Mouse (Mus musculus): ENCODE measurements around the gene Slc38a6. TPM values are rescaled to one million over a fixed set of nuclear protein-coding genes. Genes with fewer than 3 reads are reported as not detected.

The Slc38a6 gene
- polyA plus RNA-seq, 1 experiment from 2014 or later, result 4.5 TPM

DNA sequence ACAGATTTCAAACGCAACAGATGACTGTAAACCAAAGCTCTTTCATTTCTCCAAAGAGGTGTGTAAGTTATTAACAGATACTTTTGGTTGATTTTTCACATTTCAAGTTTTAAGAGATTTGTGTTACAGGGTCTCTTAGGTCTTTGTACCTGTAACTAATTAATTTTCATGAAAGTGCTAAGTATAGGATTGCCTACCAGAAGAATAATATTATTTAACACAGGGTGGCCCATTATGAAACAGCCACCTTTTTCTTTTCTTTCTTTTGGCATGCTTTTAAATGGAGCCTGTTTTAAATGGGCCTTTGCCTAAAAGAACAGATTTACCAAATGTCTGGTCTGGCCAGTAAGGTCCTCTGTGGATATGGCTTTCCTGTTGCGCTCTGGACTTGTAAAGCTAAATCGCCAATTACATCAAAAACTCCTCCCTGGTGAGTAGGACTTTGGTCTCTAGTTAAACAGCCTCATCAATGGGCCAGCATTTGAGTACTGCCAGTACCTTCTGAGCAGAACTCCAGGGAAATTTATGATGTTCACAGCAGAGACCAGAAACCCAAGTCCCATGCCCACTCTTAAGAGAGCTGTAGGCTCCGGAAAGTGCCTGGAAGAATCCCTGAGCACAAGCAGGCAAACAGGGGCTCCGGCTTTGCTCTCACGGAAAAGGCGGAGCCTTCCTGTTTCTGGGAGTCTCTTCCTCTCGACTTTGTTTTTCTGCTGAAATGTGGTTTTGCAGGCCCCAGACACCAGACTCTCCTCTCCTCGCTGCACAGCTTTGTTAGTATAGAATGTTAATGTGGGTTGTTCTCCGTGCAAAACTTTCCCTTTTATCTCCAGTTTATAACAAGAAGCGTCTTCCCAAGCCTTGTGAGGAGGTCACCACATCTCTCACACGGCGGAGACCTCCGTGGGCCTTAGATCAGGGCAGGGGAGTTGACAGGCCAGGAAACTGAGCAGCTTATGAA lies 55.4 kb downstream of the Slc38a6 start:
- peak overlapping the region; percentile 79 for H3K27ac ChIP-seq (ENCODE audit: poor library complexity, severe bottlenecking)
- WGBS, result 52% methylated on average over 14 of the region's 14 CpGs
- no peak overlapping the region for H3K9ac ChIP-seq

DNA sequence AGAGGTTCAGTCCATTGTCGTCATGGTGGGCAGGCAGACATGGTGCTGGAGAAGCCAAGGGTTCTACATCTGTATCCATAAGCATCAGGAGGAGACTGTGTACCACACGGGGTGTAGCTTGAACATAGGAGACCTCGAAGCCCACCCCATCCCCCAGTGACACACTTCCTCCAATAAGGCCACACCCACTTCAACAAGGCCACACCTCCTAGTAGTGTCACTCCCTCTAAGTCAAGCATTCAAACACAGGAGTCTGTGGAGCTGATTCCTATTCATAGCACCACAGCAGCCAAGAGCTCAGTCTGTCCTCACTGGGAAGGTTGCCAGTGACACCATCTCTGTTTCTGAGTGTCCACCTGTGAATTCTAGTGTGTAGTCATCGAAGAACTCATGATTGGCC lies 57.7 kb downstream of the Slc38a6 start:
- Histone ChIP-seq H3K9ac (no peak overlapping the region), H3K9me3 (replicated peaks) (no peaks in the 10 kb centered on the region; the same call in 1 of the 2 replicates), H3K27me3 (replicated peaks) (no peaks in the 10 kb centered on the region), H3K4me2 (no peak overlapping the region), H3K4me3 (no peak overlapping the region), H3K36me3 (peaks cover 7% of the 10 kb centered on the region), H3K27ac (ENCODE audit: poor library complexity, severe bottlenecking) (no peak overlapping the region), H3K4me1 (replicated peaks) (peaks cover 11% of the 10 kb centered on the region; the same call in 1 of the 2 replicates)
- WGBS, result 90% methylated on average over 4 of the region's 4 CpGs
- no peak for ATAC-seq (ENCODE audit: insufficient number of reproducible peaks, low FRiP score)

More for the DNA sequence above, 55.4 kb downstream of the Slc38a6 start:
- Histone ChIP-seq H3K4me1 (replicated peaks) (peaks cover 11% of the 10 kb centered on the region; the same call in 1 of the 2 replicates), H3K27me3 (replicated peaks) (no peaks in the 10 kb centered on the region), H3K9me3 (replicated peaks) (no peaks in the 10 kb centered on the region; the same call in 1 of the 2 replicates), H3K4me2 (no peak overlapping the region), H3K36me3 (peaks cover 7% of the 10 kb centered on the region), H3K4me3 (no peak overlapping the region)
- ATAC-seq (ENCODE audit: insufficient number of reproducible peaks, low FRiP score), result no peak; the same call in 1 of the 2 replicates

DNA sequence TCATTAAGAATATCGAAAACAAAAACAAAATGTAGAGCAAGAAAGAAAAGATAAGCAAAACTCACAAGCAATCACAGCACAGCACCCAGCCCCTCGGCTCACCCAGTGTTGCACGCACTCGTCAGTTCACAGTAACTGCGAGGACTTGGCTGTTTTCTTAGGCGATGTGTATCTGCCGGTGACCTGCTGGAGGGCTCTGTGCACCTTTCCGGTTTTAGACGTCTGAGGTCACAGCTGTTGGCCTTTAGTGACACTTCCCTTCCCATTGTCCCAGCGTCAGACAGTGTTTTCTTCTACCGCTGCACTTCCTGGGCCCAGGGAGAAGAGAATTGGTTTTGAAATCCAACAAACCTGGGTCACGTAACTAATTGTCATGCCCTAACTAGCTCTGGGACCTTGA lies 58.6 kb downstream of the Slc38a6 start:
- Histone ChIP-seq H3K27ac (ENCODE audit: poor library complexity, severe bottlenecking) (no peak overlapping the region), H3K9me3 (replicated peaks) (no peaks in the 10 kb centered on the region; the same call in 1 of the 2 replicates), H3K36me3 (peaks cover 7% of the 10 kb centered on the region), H3K27me3 (replicated peaks) (no peaks in the 10 kb centered on the region), H3K4me1 (replicated peaks) (peaks cover 11% of the 10 kb centered on the region; the same call in 1 of the 2 replicates), H3K4me2 (no peak overlapping the region), H3K4me3 (no peak overlapping the region), H3K9ac (no peak overlapping the region)
- ATAC-seq (ENCODE audit: insufficient number of reproducible peaks, low FRiP score), result no peak
- WGBS, result 64% methylated on average over 12 of the region's 12 CpGs

DNA sequence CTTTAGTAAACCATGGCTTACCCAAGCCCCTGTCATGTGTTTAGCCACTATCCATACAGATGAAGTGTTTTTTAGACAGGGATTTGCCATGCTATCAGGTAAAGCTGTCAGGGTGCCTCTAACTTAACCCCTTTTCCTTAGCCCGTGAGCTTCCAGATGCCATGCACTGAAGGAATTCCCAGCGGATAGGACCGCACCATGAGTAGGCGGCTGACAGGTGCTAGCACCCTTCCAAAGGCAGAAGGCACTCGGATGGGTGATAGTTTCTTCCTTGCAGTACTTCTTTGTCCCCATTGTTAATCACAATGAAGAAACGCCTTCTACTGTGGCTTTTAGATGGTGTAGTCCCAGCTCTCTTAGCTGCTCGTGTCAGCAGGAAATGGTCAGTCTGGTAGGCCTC lies 60.6 kb downstream of the Slc38a6 start:
- H3K9me3 ChIP-seq (replicated peaks), result no peaks in the 10 kb centered on the region; the same call in 1 of the 2 replicates
- H3K27me3 ChIP-seq (replicated peaks), result no peaks in the 10 kb centered on the region
- H3K9ac ChIP-seq, result 0 out of 2 replicates have a peak overlapping the region, but pooled peaks have one; percentile 14
- WGBS, result 78% methylated on average over 7 of the region's 7 CpGs
- peaks cover 7% of the 10 kb centered on the region for H3K36me3 ChIP-seq
- H3K27ac ChIP-seq (ENCODE audit: poor library complexity, severe bottlenecking), result no peak overlapping the region
- ATAC-seq (ENCODE audit: insufficient number of reproducible peaks, low FRiP score), result no peak
- H3K4me3 ChIP-seq, result no peak overlapping the region
- no peak overlapping the region for H3K4me2 ChIP-seq
- peaks cover 19% of the 10 kb centered on the region; the same call in 1 of the 2 replicates for H3K4me1 ChIP-seq (replicated peaks)

DNA sequence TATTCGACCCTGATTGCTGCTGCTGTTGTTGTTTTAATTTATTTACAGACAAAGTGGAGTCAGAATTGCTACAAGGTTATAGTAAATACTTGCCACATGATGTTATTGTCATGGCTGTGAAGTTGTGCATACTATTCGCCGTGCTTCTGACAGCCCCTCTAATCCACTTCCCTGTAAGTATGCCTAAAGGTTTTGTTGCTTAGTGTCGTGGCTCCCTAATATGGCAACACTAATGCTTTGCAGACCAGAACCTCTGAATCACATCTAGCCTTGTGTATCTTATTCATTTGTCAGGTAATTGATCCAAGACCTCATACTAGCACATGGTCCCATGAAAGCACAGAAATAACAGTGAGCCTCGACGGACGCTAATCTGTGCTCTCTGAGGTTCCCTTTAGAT lies 63.9 kb downstream of the Slc38a6 start:
- Histone ChIP-seq H3K4me1 (replicated peaks) (peaks cover 30% of the 10 kb centered on the region), H3K27ac (ENCODE audit: poor library complexity, severe bottlenecking) (peak overlapping the region; percentile 55; the same call in 1 of the 2 replicates), H3K4me2 (no peak overlapping the region), H3K27me3 (replicated peaks) (no peaks in the 10 kb centered on the region), H3K36me3 (no peaks in the 10 kb centered on the region), H3K9ac (no peak overlapping the region), H3K9me3 (replicated peaks) (no peaks in the 10 kb centered on the region), H3K4me3 (no peak overlapping the region)
- ATAC-seq (ENCODE audit: insufficient number of reproducible peaks, low FRiP score), result no peak
- 67% methylated on average over 7 of the region's 7 CpGs for WGBS

DNA sequence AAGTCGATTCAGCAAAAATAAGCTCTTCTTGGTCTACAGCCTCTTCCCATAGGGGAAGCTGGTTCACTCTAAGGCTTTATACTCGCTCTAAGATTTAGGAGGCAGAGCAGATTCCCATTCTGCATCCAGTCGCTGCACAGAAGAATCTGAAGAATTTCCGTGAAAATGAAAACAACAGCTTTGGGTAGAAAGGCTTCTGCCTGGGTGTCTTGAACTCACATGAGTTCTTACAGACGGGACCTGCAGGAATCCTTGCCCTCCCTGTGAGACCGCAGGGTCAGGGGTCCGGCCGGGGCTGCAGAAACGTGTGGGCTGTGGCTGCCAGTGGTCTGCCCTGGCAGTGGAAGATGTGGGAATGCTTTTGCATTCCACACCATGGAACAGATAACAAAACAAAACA lies 64.4 kb downstream of the Slc38a6 start:
- Histone ChIP-seq H3K36me3 (no peaks in the 10 kb centered on the region), H3K9me3 (replicated peaks) (no peaks in the 10 kb centered on the region), H3K4me2 (0 out of 2 replicates have a peak overlapping the region, but pooled peaks have one; percentile 20), H3K4me1 (replicated peaks) (peaks cover 29% of the 10 kb centered on the region), H3K4me3 (no peak overlapping the region), H3K27ac (ENCODE audit: poor library complexity, severe bottlenecking) (peak overlapping the region; percentile 55), H3K27me3 (replicated peaks) (no peaks in the 10 kb centered on the region), H3K9ac (no peak overlapping the region)
- no peak; the same call in 1 of the 2 replicates for ATAC-seq (ENCODE audit: insufficient number of reproducible peaks, low FRiP score)
- 28% methylated on average over 9 of the region's 9 CpGs for WGBS

DNA sequence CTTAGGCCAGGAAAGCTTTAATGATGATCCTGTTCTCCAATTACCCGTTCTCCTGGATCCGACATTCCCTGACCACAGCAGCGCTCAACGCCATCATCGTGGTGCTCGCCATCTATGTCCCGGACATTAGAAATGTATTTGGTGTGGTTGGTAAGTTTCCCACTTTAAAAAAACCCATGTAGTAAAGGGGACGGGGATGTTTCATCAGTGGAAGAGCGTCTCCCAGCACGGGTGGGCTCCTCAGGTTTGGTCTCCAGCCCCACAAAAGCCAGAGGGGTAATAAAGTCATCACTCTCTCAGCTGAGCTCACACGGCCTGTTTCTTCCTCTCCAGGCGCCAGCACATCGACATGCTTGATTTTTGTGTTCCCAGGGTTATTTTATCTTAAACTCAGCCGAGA lies 65.2 kb downstream of the Slc38a6 start:
- no peak overlapping the region for H3K9ac ChIP-seq
- no peaks in the 10 kb centered on the region for H3K36me3 ChIP-seq
- no peak overlapping the region for H3K4me3 ChIP-seq
- WGBS, result 71% methylated on average over 14 of the region's 14 CpGs
- H3K27ac ChIP-seq (ENCODE audit: poor library complexity, severe bottlenecking), result peak overlapping the region; percentile 65
- no peaks in the 10 kb centered on the region for H3K27me3 ChIP-seq (replicated peaks)
- no peak for ATAC-seq (ENCODE audit: insufficient number of reproducible peaks, low FRiP score)
- no peak overlapping the region for H3K4me2 ChIP-seq
- peaks cover 29% of the 10 kb centered on the region for H3K4me1 ChIP-seq (replicated peaks)
- H3K9me3 ChIP-seq (replicated peaks), result no peaks in the 10 kb centered on the region

DNA sequence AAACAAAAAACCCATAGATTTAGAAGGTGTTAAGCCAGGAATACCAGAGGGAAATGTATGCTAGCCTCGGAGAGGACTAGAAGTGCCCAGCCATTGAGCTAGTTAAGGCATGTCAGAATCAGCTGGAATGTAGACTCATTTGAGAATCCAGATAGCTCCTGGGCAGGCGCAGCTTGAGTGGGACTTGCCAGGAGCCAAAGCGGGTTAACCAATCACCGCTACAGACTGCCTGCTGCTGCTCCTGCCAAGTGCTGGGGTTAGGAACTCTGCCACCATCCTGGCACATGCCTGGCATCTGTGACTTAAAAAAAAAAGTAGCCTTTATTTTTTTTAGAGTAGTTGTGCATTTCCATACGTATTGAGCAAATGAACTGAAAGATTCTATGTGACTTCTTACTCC lies 66.8 kb downstream of the Slc38a6 start:
- H3K4me3 ChIP-seq, result no peak overlapping the region
- no peaks in the 10 kb centered on the region for H3K36me3 ChIP-seq
- no peak overlapping the region for H3K4me2 ChIP-seq
- no peak overlapping the region for H3K9ac ChIP-seq
- no peaks in the 10 kb centered on the region for H3K27me3 ChIP-seq (replicated peaks)
- H3K4me1 ChIP-seq (replicated peaks), result peaks cover 30% of the 10 kb centered on the region
- H3K27ac ChIP-seq (ENCODE audit: poor library complexity, severe bottlenecking), result no peak overlapping the region
- no peak for ATAC-seq (ENCODE audit: insufficient number of reproducible peaks, low FRiP score)
- no peaks in the 10 kb centered on the region for H3K9me3 ChIP-seq (replicated peaks)
- 72% methylated on average over 5 of the region's 5 CpGs for WGBS

DNA sequence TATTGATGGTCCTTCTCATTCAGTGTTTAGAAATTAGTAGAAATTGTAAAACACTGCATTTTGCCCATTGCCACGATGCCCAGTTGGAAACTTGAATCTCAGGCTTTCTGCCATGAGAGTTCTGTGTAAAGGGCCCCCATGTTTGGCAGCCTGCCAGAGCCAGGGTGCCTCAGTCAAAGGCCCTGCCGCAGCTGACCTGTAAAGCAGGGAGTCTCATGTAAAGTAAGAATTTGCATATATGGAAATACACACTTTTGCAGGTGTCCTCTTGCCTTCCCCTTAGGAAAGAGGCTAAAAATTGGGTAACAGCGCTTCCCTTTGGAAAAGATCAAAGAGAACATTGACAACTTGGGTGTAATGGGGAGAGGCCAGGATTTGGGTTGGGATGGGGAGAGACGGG lies 67.9 kb downstream of the Slc38a6 start:
- Histone ChIP-seq H3K9me3 (replicated peaks) (no peaks in the 10 kb centered on the region), H3K27ac (ENCODE audit: poor library complexity, severe bottlenecking) (no peak overlapping the region), H3K9ac (no peak overlapping the region), H3K4me1 (replicated peaks) (peaks cover 34% of the 10 kb centered on the region), H3K4me2 (no peak overlapping the region), H3K4me3 (no peak overlapping the region), H3K27me3 (replicated peaks) (no peaks in the 10 kb centered on the region), H3K36me3 (no peaks in the 10 kb centered on the region)
- 55% methylated on average over 4 of the region's 4 CpGs for WGBS
- no peak for ATAC-seq (ENCODE audit: insufficient number of reproducible peaks, low FRiP score)

DNA sequence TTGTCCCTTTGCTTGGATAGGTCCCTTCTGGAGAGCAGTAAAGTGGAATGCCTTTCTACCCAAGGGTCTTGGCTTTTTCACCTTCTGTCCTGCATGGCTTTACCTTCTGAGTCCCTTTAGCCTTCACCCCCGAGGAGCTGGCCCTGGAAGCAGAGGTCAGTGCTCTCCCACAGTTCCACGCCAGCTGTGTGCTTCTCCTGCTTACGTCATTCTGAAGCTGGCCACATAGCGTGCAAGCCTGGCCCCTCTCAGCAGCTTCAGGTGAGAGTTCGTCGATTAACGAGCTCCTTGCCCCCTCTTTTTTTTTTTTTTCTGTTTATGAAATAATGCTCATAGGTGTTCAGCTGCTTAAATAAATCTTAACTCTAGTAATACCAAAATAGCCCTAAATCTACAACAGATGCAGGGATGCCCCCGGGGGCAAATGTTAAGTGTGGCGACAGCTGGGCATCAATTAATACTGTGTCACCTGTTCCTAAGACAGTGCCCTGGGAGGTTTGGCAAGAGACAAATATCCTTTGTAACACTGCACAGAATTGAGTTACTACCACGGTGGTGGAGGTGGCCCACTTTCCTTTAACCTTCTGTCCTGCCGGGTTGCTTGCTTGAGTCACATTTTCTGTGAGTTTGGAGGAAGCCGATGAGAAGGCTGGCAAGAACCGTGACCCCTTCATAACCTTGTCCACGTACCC lies 68.7 kb downstream of the Slc38a6 start:
- H3K27me3 ChIP-seq (replicated peaks), result no peaks in the 10 kb centered on the region
- H3K36me3 ChIP-seq, result no peaks in the 10 kb centered on the region
- H3K4me2 ChIP-seq, result no peak overlapping the region
- H3K9ac ChIP-seq, result no peak overlapping the region
- no peaks in the 10 kb centered on the region for H3K9me3 ChIP-seq (replicated peaks)
- H3K4me3 ChIP-seq, result no peak overlapping the region
- 79% methylated on average over 14 of the region's 14 CpGs for WGBS
- H3K27ac ChIP-seq (ENCODE audit: poor library complexity, severe bottlenecking), result no peak overlapping the region
- no peak for ATAC-seq (ENCODE audit: insufficient number of reproducible peaks, low FRiP score)
- peaks cover 38% of the 10 kb centered on the region for H3K4me1 ChIP-seq (replicated peaks)

DNA sequence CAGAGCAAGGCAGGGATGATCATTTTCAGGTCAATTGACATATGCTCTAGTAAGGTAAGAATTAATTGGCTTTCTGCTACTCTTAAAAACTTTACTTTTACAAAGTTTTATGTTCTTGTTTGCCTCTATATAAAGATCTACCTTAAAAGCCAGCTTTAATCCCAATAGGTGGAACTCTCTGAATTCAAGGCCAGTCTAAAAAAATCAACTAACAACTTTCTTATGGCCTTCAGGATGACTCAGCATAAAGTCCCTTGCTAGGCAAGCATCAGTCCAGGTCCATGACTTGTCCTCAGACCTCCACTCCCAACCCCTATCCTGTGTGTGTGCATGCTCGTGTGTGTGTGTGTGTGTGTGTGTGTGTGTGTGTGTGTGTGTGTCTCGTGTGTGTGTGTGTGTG lies 70.1 kb downstream of the Slc38a6 start:
- no peaks in the 10 kb centered on the region for H3K9me3 ChIP-seq (replicated peaks)
- no peak for ATAC-seq (ENCODE audit: insufficient number of reproducible peaks, low FRiP score)
- H3K27me3 ChIP-seq (replicated peaks), result no peaks in the 10 kb centered on the region
- WGBS, result 48% methylated on average over 2 of the region's 2 CpGs
- H3K27ac ChIP-seq (ENCODE audit: poor library complexity, severe bottlenecking), result no peak overlapping the region
- no peak overlapping the region for H3K4me2 ChIP-seq
- no peak overlapping the region for H3K4me3 ChIP-seq
- H3K36me3 ChIP-seq, result no peaks in the 10 kb centered on the region
- peaks cover 32% of the 10 kb centered on the region for H3K4me1 ChIP-seq (replicated peaks)
- H3K9ac ChIP-seq, result no peak overlapping the region

Data from heart, embryonic 12.5 days (tissue).